Mouse (Mus musculus): ENCODE results near the gene Agap1.

Gene Agap1

GRCm38 (mm10) chr1:89884335-89884734 lies 429.7 kb downstream of the Agap1 start:
- no peak for DNase-seq (ENCODE audit: inconsistent age in 2 of 2, low spot score in 1 of 2)

- DNase-seq (ENCODE audit: inconsistent age in 2 of 2, low spot score in 1 of 2) = no peak
These were observed 431.1 kb downstream of the Agap1 start for GRCm38 (mm10) chr1:89885696-89886095.

GRCm38 (mm10) chr1:89891400-89891799 lies 436.8 kb downstream of the Agap1 start:
- no peak for DNase-seq (ENCODE audit: inconsistent age in 2 of 2, low spot score in 1 of 2)

GRCm38 (mm10) chr1:89892281-89892680 lies 437.7 kb downstream of the Agap1 start:
- DNase-seq (ENCODE audit: inconsistent age in 2 of 2, low spot score in 1 of 2) = no peak

GRCm38 (mm10) chr1:89895801-89896200 lies 441.2 kb downstream of the Agap1 start:
- no peak for DNase-seq (ENCODE audit: inconsistent age in 2 of 2, low spot score in 1 of 2)

- no peak for DNase-seq (ENCODE audit: inconsistent age in 2 of 2, low spot score in 1 of 2)
These were observed 444.4 kb downstream of the Agap1 start for GRCm38 (mm10) chr1:89899036-89899435.

GRCm38 (mm10) chr1:89899761-89900445 lies 445.3 kb downstream of the Agap1 start:
- DNase-seq (ENCODE audit: inconsistent age in 2 of 2, low spot score in 1 of 2) = no peak

GRCm38 (mm10) chr1:89901381-89901780 lies 446.8 kb downstream of the Agap1 start:
- no peak for DNase-seq (ENCODE audit: inconsistent age in 2 of 2, low spot score in 1 of 2)

- DNase-seq (ENCODE audit: inconsistent age in 2 of 2, low spot score in 1 of 2) = no peak
These were observed 447.6 kb downstream of the Agap1 start for GRCm38 (mm10) chr1:89902236-89902635.

- DNase-seq (ENCODE audit: inconsistent age in 2 of 2, low spot score in 1 of 2) = no peak
These were observed 448.0 kb downstream of the Agap1 start for GRCm38 (mm10) chr1:89902641-89903040.

- no peak for DNase-seq (ENCODE audit: inconsistent age in 2 of 2, low spot score in 1 of 2)
These were observed 455.2 kb downstream of the Agap1 start for GRCm38 (mm10) chr1:89909796-89910195.

GRCm38 (mm10) chr1:89912392-89912791 lies 457.8 kb downstream of the Agap1 start:
- DNase-seq (ENCODE audit: inconsistent age in 2 of 2, low spot score in 1 of 2) = no peak

GRCm38 (mm10) chr1:89913611-89914010 lies 459.0 kb downstream of the Agap1 start:
- DNase-seq (ENCODE audit: inconsistent age in 2 of 2, low spot score in 1 of 2) = no peak

GRCm38 (mm10) chr1:89918111-89918510 lies 463.5 kb downstream of the Agap1 start:
- DNase-seq (ENCODE audit: inconsistent age in 2 of 2, low spot score in 1 of 2) = no peak

GRCm38 (mm10) chr1:89919206-89919605 lies 464.6 kb downstream of the Agap1 start:
- DNase-seq (ENCODE audit: inconsistent age in 2 of 2, low spot score in 1 of 2) = no peak

- no peak for DNase-seq (ENCODE audit: inconsistent age in 2 of 2, low spot score in 1 of 2)
These were observed 467.2 kb downstream of the Agap1 start for GRCm38 (mm10) chr1:89921806-89922205.

GRCm38 (mm10) chr1:89922282-89922681 lies 467.7 kb downstream of the Agap1 start:
- DNase-seq (ENCODE audit: inconsistent age in 2 of 2, low spot score in 1 of 2) = no peak

GRCm38 (mm10) chr1:89922883-89923641 lies 468.5 kb downstream of the Agap1 start:
- no peak for DNase-seq (ENCODE audit: inconsistent age in 2 of 2, low spot score in 1 of 2)

- DNase-seq (ENCODE audit: inconsistent age in 2 of 2, low spot score in 1 of 2) = no peak
These were observed 469.0 kb downstream of the Agap1 start for GRCm38 (mm10) chr1:89923642-89924020.

GRCm38 (mm10) chr1:89925501-89926190 lies 471.0 kb downstream of the Agap1 start:
- no peak for DNase-seq (ENCODE audit: inconsistent age in 2 of 2, low spot score in 1 of 2)

- DNase-seq (ENCODE audit: inconsistent age in 2 of 2, low spot score in 1 of 2) = no peak
These were observed 472.0 kb downstream of the Agap1 start for GRCm38 (mm10) chr1:89926583-89927060.
